In genomic region chr15:98634541-98635081, GRCm38 (mm10) we compare ENCODE assay signal across 8 mouse cellular contexts. TPM values are rescaled to one million over a fixed set of nuclear protein-coding genes. Genes with fewer than 3 reads are reported as not detected.
DNase-seq lines count a peak whose midpoint lies in the region; ATAC-seq lines count a peak whose summit lies in the region.

No protein-coding gene starts in this region.

- peaks cover 29% of the 10 kb centered on the region for H3K27me3 ChIP-seq in embryonic facial prominence, embryonic 13.5 days
- peaks cover 83% of the 10 kb centered on the region for H3K27me3 ChIP-seq in heart, embryonic 10.5 days (ENCODE audit: insufficient read depth, poor library complexity, severe bottlenecking)
- H3K27me3 ChIP-seq in kidney, embryonic 14.5 days (ENCODE audit: control insufficient read depth, insufficient read depth, low read length): peaks cover 7% of the 10 kb centered on the region; the same call in 1 of the 2 replicates
- H3K27me3 ChIP-seq in midbrain, embryonic 16.5 days (ENCODE audit: control insufficient read depth, insufficient read depth, low read depth, low read length): no peaks in the 10 kb centered on the region
- no peaks in the 10 kb centered on the region for H3K27me3 ChIP-seq in splenic B cell, adult 2 months (ENCODE audit: control insufficient read depth, insufficient read depth, low read length, poor library complexity, severe bottlenecking)

- H3K4me1 ChIP-seq in embryonic facial prominence, embryonic 13.5 days: peaks cover 67% of the 10 kb centered on the region
- peaks cover 67% of the 10 kb centered on the region for H3K4me1 ChIP-seq in heart, embryonic 10.5 days
- peaks cover 42% of the 10 kb centered on the region for H3K4me1 ChIP-seq in kidney, embryonic 14.5 days (ENCODE audit: control insufficient read depth, insufficient read depth, low read length)
- peaks cover 36% of the 10 kb centered on the region for H3K4me1 ChIP-seq in midbrain, embryonic 16.5 days (ENCODE audit: control insufficient read depth, insufficient read depth, low read length)

- peak overlapping the region; percentile 83 for H3K9ac ChIP-seq in embryonic facial prominence, embryonic 13.5 days
- H3K9ac ChIP-seq in kidney, embryonic 14.5 days (ENCODE audit: low read depth, low read length): peak overlapping the region; percentile 84
- H3K9ac ChIP-seq in midbrain, embryonic 16.5 days (ENCODE audit: low read depth, low read length): peak overlapping the region; percentile 96

- peak; percentile 61; the same call in 1 of the 2 replicates for ATAC-seq in embryonic facial prominence, embryonic 13.5 days (ENCODE audit: insufficient number of reproducible peaks, insufficient read depth, low FRiP score, low TSS enrichment, low read depth)
- peak; percentile 60 for ATAC-seq in kidney, embryonic 14.5 days (ENCODE audit: low FRiP score, low TSS enrichment)
- peak; percentile 65 for ATAC-seq in midbrain, embryonic 16.5 days

- H3K4me3 ChIP-seq in embryonic facial prominence, embryonic 13.5 days: peak overlapping the region; percentile 75
- H3K4me3 ChIP-seq in heart, embryonic 10.5 days: peak overlapping the region; percentile 90
- peak overlapping the region; percentile 92 for H3K4me3 ChIP-seq in kidney, embryonic 14.5 days (ENCODE audit: low read length)
- H3K4me3 ChIP-seq in midbrain, embryonic 16.5 days (ENCODE audit: low read depth, low read length): peak overlapping the region; percentile 84

- DNase-seq in 416B (ENCODE audit: low read depth) (peak; percentile 29), liver (peak; percentile 73)
- DNase-seq in adrenal gland, postnatal 25 days: peak; percentile 87
- no peak for DNase-seq in heart, embryonic 10.5 days (ENCODE audit: low spot score)
- peak; percentile 23 for DNase-seq in splenic B cell, adult 2 months (ENCODE audit: low read depth, low spot score)

- under 1% methylated on average over 49 of the region's 65 CpGs for WGBS in embryonic facial prominence, embryonic 13.5 days
- WGBS in heart, embryonic 10.5 days: under 1% methylated on average over 64 of the region's 65 CpGs
- WGBS in kidney, embryonic 14.5 days: 1% methylated on average over 36 of the region's 65 CpGs
- WGBS in midbrain, embryonic 16.5 days: under 1% methylated on average over 28 of the region's 65 CpGs

- peaks cover 7% of the 10 kb centered on the region for H3K36me3 ChIP-seq in embryonic facial prominence, embryonic 13.5 days
- peaks cover 3% of the 10 kb centered on the region; the same call in 1 of the 2 replicates for H3K36me3 ChIP-seq in heart, embryonic 10.5 days
- H3K36me3 ChIP-seq in kidney, embryonic 14.5 days (ENCODE audit: control insufficient read depth, insufficient read depth, low read length): peaks cover 1% of the 10 kb centered on the region; the same call in 1 of the 2 replicates
- H3K36me3 ChIP-seq in midbrain, embryonic 16.5 days (ENCODE audit: control insufficient read depth, insufficient read depth, low read length): no peaks in the 10 kb centered on the region; the same call in 1 of the 2 replicates
- H3K36me3 ChIP-seq in splenic B cell, adult 2 months (ENCODE audit: control insufficient read depth, insufficient read depth, low read length, poor library complexity, severe bottlenecking): no peaks in the 10 kb centered on the region

- H3K9me3 ChIP-seq in embryonic facial prominence, embryonic 13.5 days: no peaks in the 10 kb centered on the region
- H3K9me3 ChIP-seq in heart, embryonic 10.5 days: no peaks in the 10 kb centered on the region
- H3K9me3 ChIP-seq in kidney, embryonic 14.5 days (ENCODE audit: control insufficient read depth, low read length): no peaks in the 10 kb centered on the region
- H3K9me3 ChIP-seq in midbrain, embryonic 16.5 days (replicated peaks; ENCODE audit: control insufficient read depth, low read length, poor library complexity, severe bottlenecking): no peaks in the 10 kb centered on the region

- peak overlapping the region; percentile 89 for H3K27ac ChIP-seq in embryonic facial prominence, embryonic 13.5 days
- H3K27ac ChIP-seq in heart, embryonic 10.5 days: peak overlapping the region; percentile 92
- H3K27ac ChIP-seq in kidney, embryonic 14.5 days (ENCODE audit: low read depth, low read length): peak overlapping the region; percentile 76
- peak overlapping the region; percentile 98 for H3K27ac ChIP-seq in midbrain, embryonic 16.5 days (ENCODE audit: low read length)

- peak overlapping the region; percentile 92 for H3K4me2 ChIP-seq in embryonic facial prominence, embryonic 13.5 days
- peak overlapping the region; percentile 95 for H3K4me2 ChIP-seq in kidney, embryonic 14.5 days (replicated peaks; ENCODE audit: low read depth, low read length)
- H3K4me2 ChIP-seq in midbrain, embryonic 16.5 days (ENCODE audit: low read length): peak overlapping the region; percentile 69

RNA-seq across cellular contexts. Expression of gene Cacnb3, which starts 4.0 kb away (rescaled TPM):
- total RNA-seq in adrenal gland, postnatal 25 days (2021): 12.6 and 14.3 TPM in 2 replicates
- 55.6 and 55.7 TPM in 2 replicates for polyA plus RNA-seq in embryonic facial prominence, embryonic 13.5 days (2015; fragmentation: Nextera tagmentation; extraction: Ambion mirVana)
- polyA plus RNA-seq in heart, embryonic 10.5 days (2016; fragmentation: Nextera tagmentation; extraction: Ambion mirVana): 9.9 and 23.3 TPM in 2 replicates
- polyA plus RNA-seq in kidney, embryonic 14.5 days (2014; fragmentation: Nextera tagmentation; extraction: Ambion mirVana): 21.5 and 26.5 TPM in 2 replicates
- 198 and 205 TPM in 2 replicates for polyA plus RNA-seq in midbrain, embryonic 16.5 days (2015; fragmentation: Nextera tagmentation; extraction: Ambion mirVana)

RNA-seq across cellular contexts. Expression of gene Adcy6, which starts 24.7 kb away (rescaled TPM):
- 42.7 and 48.9 TPM in 2 replicates for total RNA-seq in adrenal gland, postnatal 25 days (2021)
- 11.7 and 19.5 TPM in 2 replicates for polyA plus RNA-seq in embryonic facial prominence, embryonic 13.5 days (2015; fragmentation: Nextera tagmentation; extraction: Ambion mirVana)
- 25.5 and 33.5 TPM in 2 replicates for polyA plus RNA-seq in heart, embryonic 10.5 days (2016; fragmentation: Nextera tagmentation; extraction: Ambion mirVana)
- 26.2 and 31.5 TPM in 2 replicates for polyA plus RNA-seq in kidney, embryonic 14.5 days (2014; fragmentation: Nextera tagmentation; extraction: Ambion mirVana)
- polyA plus RNA-seq in midbrain, embryonic 16.5 days (2015; fragmentation: Nextera tagmentation; extraction: Ambion mirVana): 9.9 and 10.2 TPM in 2 replicates

RNA-seq across cellular contexts. Expression of gene Ddx23, which starts 28.1 kb away (rescaled TPM):
- total RNA-seq in adrenal gland, postnatal 25 days (2021): 76.1 and 88.7 TPM in 2 replicates
- 34.5 and 35.4 TPM in 2 replicates for polyA plus RNA-seq in embryonic facial prominence, embryonic 13.5 days (2015; fragmentation: Nextera tagmentation; extraction: Ambion mirVana)
- polyA plus RNA-seq in heart, embryonic 10.5 days (2016; fragmentation: Nextera tagmentation; extraction: Ambion mirVana): 15.6 and 17.5 TPM in 2 replicates
- polyA plus RNA-seq in kidney, embryonic 14.5 days (2014; fragmentation: Nextera tagmentation; extraction: Ambion mirVana): 27.3 and 32.2 TPM in 2 replicates
- 17.8 and 18.9 TPM in 2 replicates for polyA plus RNA-seq in midbrain, embryonic 16.5 days (2015; fragmentation: Nextera tagmentation; extraction: Ambion mirVana)

RNA-seq across cellular contexts. Expression of gene Rnd1, which starts 42.6 kb away (rescaled TPM):
- total RNA-seq in adrenal gland, postnatal 25 days (2021): 1.5 TPM in 2 replicates
- polyA plus RNA-seq in embryonic facial prominence, embryonic 13.5 days (2015; fragmentation: Nextera tagmentation; extraction: Ambion mirVana): 0.50 and 0.59 TPM in 2 replicates
- 1.7 and 2.8 TPM in 2 replicates for polyA plus RNA-seq in heart, embryonic 10.5 days (2016; fragmentation: Nextera tagmentation; extraction: Ambion mirVana)
- polyA plus RNA-seq in kidney, embryonic 14.5 days (2014; fragmentation: Nextera tagmentation; extraction: Ambion mirVana): 0.28 and 0.31 TPM in 2 replicates
- 15.5 and 19.8 TPM in 2 replicates for polyA plus RNA-seq in midbrain, embryonic 16.5 days (2015; fragmentation: Nextera tagmentation; extraction: Ambion mirVana)
